Mouse (Mus musculus) lung, postnatal 0 days (tissue): ENCODE results near the gene Lzts2.

ENCODE experiments used
- CTCF ChIP-seq: IDR thresholded peaks from 2 replicates; pipeline ENCODE4 v1.5.1; 2016; ENCODE audit warnings: antibody characterized with exemption, mild to moderate bottlenecking
- EP300 ChIP-seq: IDR thresholded peaks from 2 replicates; pipeline ENCODE4 v1.6.1; 2016; ENCODE audit warnings: antibody characterized with exemption, mild to moderate bottlenecking, control low read depth

DNA sequence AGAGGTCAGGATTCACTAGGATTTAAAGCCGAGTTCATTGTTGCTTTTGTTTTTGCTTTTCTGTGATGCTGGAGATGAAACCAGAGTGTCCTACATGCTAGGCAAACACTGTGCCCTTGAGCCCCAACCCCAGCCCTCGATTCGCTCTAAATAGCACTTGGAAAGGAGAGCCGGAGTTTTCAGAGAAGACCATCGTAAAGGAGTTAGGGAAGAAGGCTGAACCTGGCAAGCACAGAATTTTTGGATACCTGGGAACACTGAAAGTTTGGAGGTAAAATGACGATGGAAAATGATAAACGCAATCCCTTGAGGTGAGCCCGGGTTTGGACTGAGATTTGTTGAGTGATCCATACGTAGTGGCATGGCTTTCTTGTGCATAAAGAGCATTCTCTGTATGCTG lies 25.9 kb upstream of the Lzts2 start:
- no peak for TF ChIP-seq CTCF
- no peak for TF ChIP-seq EP300
